Mouse (Mus musculus) spleen, adult 2 months (tissue): ENCODE measurements around the gene Rdh16f1.

Experiments used
- CTCF ChIP-seq: fragments of 200-500 bp; IDR thresholded peaks from 2 replicates; pipeline ENCODE4 v1.5.1; 2011; ENCODE audit warnings: mild to moderate bottlenecking, inconsistent platforms; ENCODE audit not compliant: insufficient read depth, insufficient read length, insufficient replicate concordance; ENCODE audit errors: extremely low read depth
- POLR2A ChIP-seq: fragments of 200-500 bp; IDR thresholded peaks from 2 replicates; pipeline ENCODE4 v1.6.1; 2011; ENCODE audit warnings: low read depth, low read length, inconsistent platforms

- TF ChIP-seq POLR2A: no peak
- TF ChIP-seq CTCF: no peak
Measured at GRCm38 (mm10) chr10:127712736-127713135, 46.9 kb upstream of the Rdh16f1 start.
